Mouse (Mus musculus): ENCODE data around the gene Tmem178. TPM values are rescaled to one million over a fixed set of nuclear protein-coding genes. Genes with fewer than 3 reads are reported as not detected.
"Not testable (repeated sequence)": the region's sequence is repeated elsewhere in the genome, so short reads cannot be mapped to it uniquely, and the experiment has no call there.

Gene Tmem178
- polyA plus RNA-seq, 1 experiment from 2014 or later, result 16.5 TPM

- no peak overlapping the region for H3K4me3 ChIP-seq
- H3K4me2 ChIP-seq, result no peak overlapping the region
- no peaks in the 10 kb centered on the region for H3K9me3 ChIP-seq
- no peaks in the 10 kb centered on the region for H3K4me1 ChIP-seq
- H3K27ac ChIP-seq, result no peak overlapping the region
- H3K36me3 ChIP-seq, result no peaks in the 10 kb centered on the region
- ATAC-seq (ENCODE audit: borderline replicate concordance, extremely low read depth, low FRiP score, low TSS enrichment), result no peak
- WGBS, result 74% methylated on average over 3 of the region's 3 CpGs
- no peaks in the 10 kb centered on the region for H3K27me3 ChIP-seq
- H3K9ac ChIP-seq, result no peak overlapping the region
These were observed 18.9 kb upstream of the Tmem178 start for GRCm38 (mm10) chr17:80925554-80925953.

GRCm38 (mm10) chr17:80927151-80927550 is 17.3 kb upstream of the Tmem178 start:
- Histone ChIP-seq H3K4me1 (no peaks in the 10 kb centered on the region), H3K9ac (no peak overlapping the region), H3K9me3 (no peaks in the 10 kb centered on the region), H3K4me2 (no peak overlapping the region), H3K4me3 (no peak overlapping the region), H3K27me3 (no peaks in the 10 kb centered on the region), H3K27ac (no peak overlapping the region), H3K36me3 (no peaks in the 10 kb centered on the region)
- WGBS, result 93% methylated on average over 2 of the region's 2 CpGs
- no peak for ATAC-seq (ENCODE audit: borderline replicate concordance, extremely low read depth, low FRiP score, low TSS enrichment)

- Histone ChIP-seq H3K4me3 (no peak overlapping the region), H3K27me3 (no peaks in the 10 kb centered on the region), H3K4me1 (0 out of 2 replicates have a peak, but pooled peaks cover 4% of the 10 kb centered on the region), H3K9me3 (no peaks in the 10 kb centered on the region), H3K27ac (no peak overlapping the region), H3K9ac (no peak overlapping the region), H3K36me3 (no peaks in the 10 kb centered on the region), H3K4me2 (no peak overlapping the region)
- 88% methylated on average over 3 of the region's 3 CpGs for WGBS
- ATAC-seq (ENCODE audit: borderline replicate concordance, extremely low read depth, low FRiP score, low TSS enrichment), result no peak
These were observed 11.7 kb upstream of the Tmem178 start for GRCm38 (mm10) chr17:80932716-80933115.

- no peak overlapping the region for H3K4me2 ChIP-seq
- 0 out of 2 replicates have a peak, but pooled peaks cover 4% of the 10 kb centered on the region for H3K4me1 ChIP-seq
- no peak overlapping the region for H3K4me3 ChIP-seq
- H3K27me3 ChIP-seq, result no peaks in the 10 kb centered on the region
- H3K9ac ChIP-seq, result no peak overlapping the region
- no peaks in the 10 kb centered on the region for H3K9me3 ChIP-seq
- WGBS, result 74% methylated on average over 11 of the region's 11 CpGs
- no peak overlapping the region for H3K27ac ChIP-seq
- no peak for ATAC-seq (ENCODE audit: borderline replicate concordance, extremely low read depth, low FRiP score, low TSS enrichment)
- H3K36me3 ChIP-seq, result no peaks in the 10 kb centered on the region
These were observed 10.9 kb upstream of the Tmem178 start for GRCm38 (mm10) chr17:80933401-80934029.

- Histone ChIP-seq H3K36me3 (no peaks in the 10 kb centered on the region), H3K27ac (no peak overlapping the region), H3K9ac (no peak overlapping the region), H3K4me1 (0 out of 2 replicates have a peak, but pooled peaks cover 4% of the 10 kb centered on the region), H3K9me3 (no peaks in the 10 kb centered on the region), H3K27me3 (no peaks in the 10 kb centered on the region), H3K4me3 (no peak overlapping the region), H3K4me2 (no peak overlapping the region)
- ATAC-seq (ENCODE audit: borderline replicate concordance, extremely low read depth, low FRiP score, low TSS enrichment), result no peak
- 50% methylated on average over 9 of the region's 10 CpGs for WGBS
These were observed 8.5 kb upstream of the Tmem178 start for GRCm38 (mm10) chr17:80935807-80936519.

GRCm38 (mm10) chr17:80936521-80936920 is 7.9 kb upstream of the Tmem178 start:
- no peak overlapping the region for H3K4me3 ChIP-seq
- 32% methylated on average over 5 of the region's 5 CpGs for WGBS
- ATAC-seq (ENCODE audit: borderline replicate concordance, extremely low read depth, low FRiP score, low TSS enrichment), result no peak

GRCm38 (mm10) chr17:80939833-80940232 is 4.6 kb upstream of the Tmem178 start:
- Histone ChIP-seq H3K9ac (no peak overlapping the region), H3K27ac (no peak overlapping the region), H3K36me3 (no peaks in the 10 kb centered on the region), H3K9me3 (no peaks in the 10 kb centered on the region), H3K4me1 (peaks cover 8% of the 10 kb centered on the region; the same call in 1 of the 2 replicates), H3K4me2 (no peak overlapping the region), H3K4me3 (no peak overlapping the region), H3K27me3 (peaks cover 21% of the 10 kb centered on the region; the same call in 1 of the 2 replicates)
- ATAC-seq (ENCODE audit: borderline replicate concordance, extremely low read depth, low FRiP score, low TSS enrichment), result no peak
- 73% methylated on average over 7 of the region's 7 CpGs for WGBS

More at GRCm38 (mm10) chr17:80936521-80936920, 7.9 kb upstream of the Tmem178 start:
- H3K9me3 ChIP-seq, result no peaks in the 10 kb centered on the region
- H3K9ac ChIP-seq, result no peak overlapping the region
- H3K27me3 ChIP-seq, result no peaks in the 10 kb centered on the region
- H3K4me1 ChIP-seq, result 0 out of 2 replicates have a peak, but pooled peaks cover 4% of the 10 kb centered on the region
- no peaks in the 10 kb centered on the region for H3K36me3 ChIP-seq
- H3K4me2 ChIP-seq, result no peak overlapping the region
- no peak overlapping the region for H3K27ac ChIP-seq

GRCm38 (mm10) chr17:80941857-80942256 is 2.6 kb upstream of the Tmem178 start:
- Histone ChIP-seq H3K36me3 (no peaks in the 10 kb centered on the region), H3K27me3 (peaks cover 35% of the 10 kb centered on the region; the same call in 1 of the 2 replicates), H3K4me3 (no peak overlapping the region), H3K4me1 (peaks cover 8% of the 10 kb centered on the region; the same call in 1 of the 2 replicates), H3K4me2 (no peak overlapping the region), H3K9me3 (no peaks in the 10 kb centered on the region), H3K27ac (no peak overlapping the region), H3K9ac (no peak overlapping the region)
- ATAC-seq (ENCODE audit: borderline replicate concordance, extremely low read depth, low FRiP score, low TSS enrichment), result no peak
- WGBS, result 36% methylated on average over 11 of the region's 11 CpGs

GRCm38 (mm10) chr17:80943835-80944529 is 450 bp upstream of the Tmem178 start:
- peak overlapping the region; percentile 67 for H3K4me3 ChIP-seq
- H3K27me3 ChIP-seq, result peaks cover 38% of the 10 kb centered on the region; the same call in 1 of the 2 replicates
- peak overlapping the region; percentile 64 for H3K9ac ChIP-seq
- H3K4me2 ChIP-seq, result peak overlapping the region; percentile 100
- ATAC-seq (ENCODE audit: borderline replicate concordance, extremely low read depth, low FRiP score, low TSS enrichment), result peak; percentile 21; the same call in 1 of the 2 replicates
- H3K4me1 ChIP-seq, result peaks cover 4% of the 10 kb centered on the region; the same call in 1 of the 2 replicates
- no peaks in the 10 kb centered on the region for H3K9me3 ChIP-seq
- H3K27ac ChIP-seq, result no peak overlapping the region
- H3K36me3 ChIP-seq, result no peaks in the 10 kb centered on the region
- WGBS, result 11% methylated on average over 16 of the region's 26 CpGs

- H3K4me2 ChIP-seq, result peak overlapping the region; percentile 40
- 37% methylated on average over 8 of the region's 8 CpGs for WGBS
- H3K4me3 ChIP-seq, result peak overlapping the region; percentile 16; the same call in 1 of the 2 replicates
- H3K4me1 ChIP-seq; H3K36me3 ChIP-seq; H3K27ac ChIP-seq; H3K9me3 ChIP-seq; H3K9ac ChIP-seq; ATAC-seq (ENCODE audit: borderline replicate concordance, extremely low read depth, low FRiP score, low TSS enrichment): not testable (repeated sequence)
- H3K27me3 ChIP-seq, result peaks cover 38% of the 10 kb centered on the region; the same call in 1 of the 2 replicates
These were observed 1.1 kb downstream of the Tmem178 start for GRCm38 (mm10) chr17:80945510-80945909.

GRCm38 (mm10) chr17:80946091-80946885 is 1.9 kb downstream of the Tmem178 start:
- no peak overlapping the region for H3K4me3 ChIP-seq
- no peak overlapping the region for H3K27ac ChIP-seq
- H3K9ac ChIP-seq, result no peak overlapping the region
- H3K36me3 ChIP-seq, result no peaks in the 10 kb centered on the region
- peaks cover 38% of the 10 kb centered on the region; the same call in 1 of the 2 replicates for H3K27me3 ChIP-seq
- peak overlapping the region; percentile 40 for H3K4me2 ChIP-seq
- ATAC-seq (ENCODE audit: borderline replicate concordance, extremely low read depth, low FRiP score, low TSS enrichment), result no peak
- WGBS, result 60% methylated on average over 5 of the region's 5 CpGs
- H3K4me1 ChIP-seq, result peaks cover 4% of the 10 kb centered on the region; the same call in 1 of the 2 replicates
- H3K9me3 ChIP-seq, result no peaks in the 10 kb centered on the region
